Mouse (Mus musculus) cerebellum, adult 9-10 months (tissue): Measurements from ENCODE around the gene Adcy6.

Source experiments
- DNase-seq: peaks from one replicate; pipeline ENCODE4 v3.0.0; 2022

Gene Adcy6

DNA sequence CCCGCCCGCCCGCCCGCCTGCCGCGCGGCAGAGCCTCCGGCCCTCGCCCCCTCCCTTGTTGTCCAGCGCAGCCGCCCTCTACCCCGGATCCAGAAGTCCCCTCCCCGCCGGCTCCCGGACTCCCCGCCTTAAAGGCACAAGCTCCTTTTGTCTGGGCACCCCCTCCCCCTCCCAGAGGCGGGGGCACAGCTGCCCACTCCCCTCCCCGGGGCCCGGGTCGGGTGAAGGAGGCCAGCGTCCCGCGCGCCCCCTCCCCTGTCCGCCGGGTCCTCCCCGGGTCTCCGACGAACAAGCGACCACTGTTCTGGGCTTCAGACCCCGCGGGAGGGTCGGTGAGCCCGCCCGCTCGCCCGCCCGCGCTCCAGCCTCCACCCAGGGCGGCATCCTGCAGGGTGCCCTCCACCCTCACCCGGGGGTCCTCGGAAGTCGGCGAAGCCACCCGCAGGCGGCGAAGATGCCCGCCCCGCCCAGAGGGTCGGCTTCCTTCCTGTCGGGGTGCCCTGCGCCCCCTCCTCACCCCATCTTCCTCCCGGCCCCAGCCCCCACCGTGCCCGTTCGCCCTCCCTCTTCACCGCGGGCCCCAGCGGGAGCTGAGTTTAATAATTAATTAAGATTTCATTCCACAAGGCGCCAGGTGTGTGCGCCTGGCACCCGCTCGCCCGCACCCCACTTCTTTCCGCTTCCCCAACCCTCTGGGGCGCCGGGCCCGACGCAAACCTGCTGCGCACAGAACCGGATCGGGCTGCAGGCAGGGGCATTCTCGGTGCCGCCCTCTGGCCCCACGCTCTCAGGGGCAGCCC, at the start of gene Adcy6:
Gene Adcy6 (minus strand): TSS at position 746 of the 800 bp plus-strand sequence.
- DNase-seq, result peak; percentile 75

GRCm38 (mm10) chr15:98656982-98657751, 47.3 kb upstream of the Adcy6 start:
- no peak for DNase-seq

DNA sequence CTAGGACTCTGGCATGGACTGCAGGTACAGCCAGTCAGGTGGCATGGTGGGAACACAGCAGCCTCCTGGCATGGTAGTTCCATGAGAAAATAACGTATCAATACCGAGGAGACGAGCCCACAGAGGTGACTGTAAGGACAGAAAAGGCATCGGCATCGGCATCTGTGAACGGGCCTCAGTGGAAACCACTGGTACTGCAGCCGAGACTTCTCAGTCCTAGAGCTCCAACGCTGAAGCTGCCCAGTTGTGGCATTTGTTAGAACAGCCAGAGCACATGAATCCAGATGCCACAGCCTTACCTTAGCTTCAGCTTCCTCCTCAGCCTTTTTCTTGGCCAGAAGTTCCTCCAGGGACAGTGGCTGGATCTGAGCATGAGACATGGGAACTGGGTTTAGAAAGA, 42.3 kb upstream of the Adcy6 start:
- DNase-seq, result no peak

DNA sequence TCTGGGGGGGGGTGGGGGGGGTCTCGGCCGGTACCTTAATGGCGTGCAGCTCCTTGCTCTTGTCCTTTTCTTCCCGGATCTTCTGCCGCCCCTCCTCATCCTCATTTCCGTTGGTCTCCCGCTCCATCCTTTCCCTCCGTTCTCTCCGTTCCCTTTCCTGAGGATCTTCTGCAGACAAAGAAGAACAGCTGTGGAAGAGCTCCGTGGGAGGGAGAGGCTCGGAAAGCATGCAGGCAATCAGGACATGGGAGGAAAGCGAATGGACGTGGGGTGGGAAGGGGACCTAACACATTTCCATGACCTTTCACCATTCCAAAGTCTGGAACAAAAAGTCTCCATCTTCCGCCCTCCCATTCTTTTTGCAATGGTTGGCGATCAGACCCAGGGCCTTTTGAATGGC, 41.6 kb upstream of the Adcy6 start:
- no peak for DNase-seq

- DNase-seq, result no peak
Measured at GRCm38 (mm10) chr15:98648071-98648470, 38.2 kb upstream of the Adcy6 start.

DNA sequence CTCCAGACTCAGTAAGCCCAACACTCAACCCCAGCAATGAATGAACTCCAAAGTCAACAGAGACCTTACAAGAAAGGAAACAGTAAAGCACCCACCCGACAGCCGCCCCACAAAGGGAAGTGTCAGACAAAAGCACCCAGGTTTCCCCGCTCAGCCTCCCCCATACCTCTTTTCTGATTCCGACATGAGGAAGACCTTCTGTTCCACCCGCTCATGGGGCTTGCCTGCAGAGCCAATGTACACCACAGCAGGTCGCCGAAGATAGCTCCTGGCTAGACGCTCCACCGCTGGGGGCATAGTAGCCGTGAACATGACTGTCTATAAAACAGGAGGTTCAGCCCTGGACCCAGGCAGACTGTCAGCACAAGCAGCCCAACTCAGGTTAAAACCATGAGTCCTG, 37.4 kb upstream of the Adcy6 start:
- no peak for DNase-seq

DNA sequence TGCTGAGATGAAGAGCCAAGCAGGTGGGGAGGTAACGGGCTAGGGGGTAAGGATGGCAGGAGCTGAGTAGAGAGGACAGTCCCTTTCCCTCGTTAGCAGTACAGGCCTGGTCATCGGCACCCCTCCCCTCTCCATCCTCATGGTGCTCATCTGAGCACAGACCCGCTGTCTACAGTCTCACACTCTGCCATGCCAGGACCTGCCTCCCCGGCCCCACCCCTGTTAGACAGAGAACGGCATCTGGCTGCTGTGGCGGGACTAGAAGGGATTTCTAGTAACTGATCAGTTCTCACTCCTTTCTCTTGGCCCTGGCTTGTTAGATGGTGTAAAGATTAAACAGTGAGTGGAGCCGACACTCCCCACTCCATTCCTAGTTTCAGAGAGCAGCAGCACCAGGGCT, 36.9 kb upstream of the Adcy6 start:
- DNase-seq, result no peak

GRCm38 (mm10) chr15:98645057-98646026, 35.5 kb upstream of the Adcy6 start:
- DNase-seq, result no peak

- no peak for DNase-seq
Measured at GRCm38 (mm10) chr15:98644406-98644805, 34.5 kb upstream of the Adcy6 start.

DNA sequence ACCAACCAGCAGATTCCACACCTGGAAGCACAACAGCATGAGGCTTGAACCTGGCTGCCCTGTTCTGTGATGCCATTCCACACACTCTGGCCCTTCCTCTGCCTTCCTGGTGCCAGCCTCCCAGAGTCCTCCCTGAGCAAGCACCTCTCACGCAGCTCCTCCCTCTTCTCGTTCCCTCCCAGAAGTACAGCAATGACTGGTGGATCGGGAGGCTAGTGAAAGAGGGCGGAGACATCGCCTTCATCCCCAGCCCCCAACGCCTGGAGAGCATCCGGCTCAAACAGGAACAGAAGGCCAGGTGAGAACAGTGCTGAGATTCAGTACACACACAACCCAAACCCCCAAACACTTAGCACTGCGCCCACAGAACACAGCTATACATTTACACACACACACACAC, 30.3 kb upstream of the Adcy6 start:
- no peak for DNase-seq

DNA sequence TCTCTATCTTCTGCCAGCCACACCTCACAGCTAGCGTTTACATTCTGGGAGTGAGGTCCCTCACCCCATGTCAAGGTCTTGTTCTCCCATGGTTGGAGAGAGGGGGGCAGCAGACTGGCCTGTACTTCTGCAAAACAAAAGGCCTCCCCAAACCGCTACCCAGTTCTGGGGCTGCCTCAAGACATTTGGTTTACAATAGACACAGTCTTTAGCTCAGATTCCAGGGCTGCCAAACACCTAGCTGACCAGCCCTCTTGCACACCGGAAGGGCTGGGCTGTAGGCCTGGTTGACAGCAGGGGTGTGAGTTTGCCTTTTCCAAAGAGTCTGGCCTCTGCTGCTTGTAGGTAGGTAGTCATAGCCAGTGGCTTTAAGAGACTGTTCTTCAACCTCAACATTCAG, 27.3 kb upstream of the Adcy6 start:
- no peak for DNase-seq

GRCm38 (mm10) chr15:98636517-98636916, 26.6 kb upstream of the Adcy6 start:
- DNase-seq, result no peak

DNA sequence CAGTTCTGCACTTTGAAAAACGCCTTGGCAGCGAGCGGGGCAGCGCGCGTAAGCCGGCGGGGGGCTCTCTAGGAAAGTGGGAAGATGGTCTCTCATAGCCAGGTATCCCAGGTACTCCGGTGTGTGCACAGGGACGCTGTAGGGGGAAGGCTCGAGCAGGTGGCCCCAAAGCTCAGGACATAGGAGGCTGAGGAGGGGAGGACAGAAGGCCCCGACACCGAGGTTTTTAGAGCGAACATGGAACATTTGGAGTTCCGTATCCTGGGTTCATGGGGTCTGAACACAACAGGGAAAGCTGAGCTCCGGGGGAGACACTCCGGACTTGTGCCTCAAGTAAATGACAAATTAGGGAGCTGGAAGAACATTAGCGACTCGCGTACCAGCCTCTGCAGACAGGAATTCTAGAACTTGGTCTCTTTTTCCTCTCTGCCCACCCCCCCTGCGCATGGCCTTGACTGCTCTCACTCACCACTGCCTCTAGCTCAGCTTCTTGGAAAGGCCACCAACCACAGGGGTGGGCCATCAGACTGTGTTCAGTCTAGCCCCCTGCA, 25.5 kb upstream of the Adcy6 start:
- peak; percentile 52 for DNase-seq

DNA sequence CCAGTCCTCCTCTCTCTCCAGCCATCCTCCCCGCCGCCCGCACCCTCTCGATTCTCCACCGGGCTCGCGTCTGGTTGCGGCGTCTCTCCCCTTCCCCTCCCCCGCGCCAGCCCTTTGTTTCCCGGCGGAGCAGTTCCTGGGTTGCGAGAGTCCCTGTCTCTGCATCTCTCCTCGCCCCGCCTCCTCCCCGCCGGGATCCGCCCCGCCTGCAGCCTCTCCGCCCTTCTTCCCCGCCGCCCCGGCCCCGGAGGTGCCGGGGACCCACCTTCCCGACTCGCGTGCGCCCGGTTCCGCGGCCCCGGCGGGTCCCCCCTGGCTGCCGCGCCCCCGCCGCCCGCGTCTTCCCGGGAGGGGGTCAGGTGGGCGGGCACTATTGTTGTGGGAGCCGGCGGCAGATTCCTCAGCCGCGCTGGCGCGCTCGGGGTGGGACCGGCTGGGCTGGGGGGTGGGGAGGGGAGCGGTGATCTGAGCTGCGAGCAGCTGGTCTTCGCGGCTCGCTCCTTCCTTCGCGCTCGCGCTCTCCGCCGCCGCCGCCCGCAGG, 24.7 kb upstream of the Adcy6 start:
- peak; percentile 75 for DNase-seq

DNA sequence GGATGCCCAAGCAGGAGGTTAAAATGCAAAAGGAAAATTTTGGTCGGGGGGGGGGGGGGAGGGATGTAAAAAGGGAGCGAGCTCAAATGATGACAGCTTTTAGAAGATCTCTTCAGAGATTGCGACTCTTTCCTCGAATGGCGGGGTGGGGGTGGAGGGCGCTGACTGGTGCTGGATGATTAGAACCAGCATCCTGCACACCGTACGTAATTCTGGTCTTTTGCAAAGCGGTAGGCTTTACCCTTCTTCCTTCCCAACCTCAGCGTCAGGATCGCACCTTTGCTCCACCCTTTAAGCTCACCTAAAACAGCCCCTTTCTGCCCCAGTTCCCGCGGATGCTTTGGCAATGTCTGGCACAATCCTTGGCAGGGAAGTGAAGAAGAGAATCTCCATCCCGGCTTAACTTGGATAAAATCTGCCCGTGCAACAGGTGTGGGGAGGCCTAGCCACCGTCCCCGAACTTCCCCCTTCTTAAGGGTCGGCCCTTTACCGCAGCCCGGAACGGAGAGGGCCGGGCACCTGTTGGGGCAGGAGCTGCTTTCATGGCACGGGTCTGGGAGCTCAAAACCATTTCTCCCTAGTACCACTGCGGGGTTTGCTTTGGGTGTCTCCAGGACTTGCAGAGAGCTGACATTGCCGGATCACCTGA, 24.1 kb upstream of the Adcy6 start:
- peak; percentile 56 for DNase-seq

DNA sequence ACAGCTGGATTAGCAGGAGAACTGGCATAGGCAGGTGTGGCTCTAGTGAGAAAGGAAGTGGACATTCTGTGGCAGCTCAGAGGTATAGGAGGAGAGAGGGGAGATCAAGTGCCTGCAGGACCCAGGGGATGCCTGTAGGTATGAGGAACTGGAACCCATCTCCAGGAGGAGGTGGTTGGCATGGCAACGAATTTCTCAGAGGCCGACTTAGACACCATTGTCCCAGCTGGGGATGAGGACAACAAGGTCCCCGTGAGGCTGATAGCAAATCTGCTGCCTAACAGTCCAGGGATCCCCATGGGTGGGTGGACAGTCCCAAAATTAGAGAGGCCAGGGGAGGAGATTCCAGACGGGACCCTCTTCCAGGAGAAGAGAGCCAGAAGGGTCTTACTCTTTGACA, 23.0 kb upstream of the Adcy6 start:
- DNase-seq, result no peak

GRCm38 (mm10) chr15:98632107-98632744, 22.4 kb upstream of the Adcy6 start:
- DNase-seq, result peak; percentile 56

DNA sequence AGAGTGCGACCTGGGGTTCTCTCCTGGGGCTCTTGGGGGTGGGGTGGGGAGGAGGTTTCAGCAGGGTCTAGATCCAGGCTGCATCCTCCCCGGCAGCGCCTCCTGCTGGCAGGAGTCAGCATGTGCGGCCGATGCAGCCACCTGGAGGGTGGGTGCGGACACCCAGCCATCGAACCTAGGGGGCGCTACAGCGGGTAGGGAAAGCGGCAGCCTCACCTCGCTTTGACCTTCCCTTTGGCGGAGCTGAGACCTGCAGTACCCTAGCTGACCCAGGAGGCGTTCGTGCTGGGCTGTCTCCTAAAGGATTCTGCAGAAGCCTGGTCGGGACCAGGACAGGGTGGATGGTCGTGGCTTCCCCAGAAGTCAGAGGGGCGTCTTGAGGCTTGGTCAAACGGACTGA, 21.6 kb upstream of the Adcy6 start:
- peak; percentile 72 for DNase-seq

- DNase-seq, result no peak
Measured at GRCm38 (mm10) chr15:98630540-98630939, 20.7 kb upstream of the Adcy6 start, which contains the start of gene Cacnb3. TSS of gene Cacnb3 (plus strand) at chr15:98630840.

GRCm38 (mm10) chr15:98629464-98629863, 19.6 kb upstream of the Adcy6 start:
- no peak for DNase-seq

DNA sequence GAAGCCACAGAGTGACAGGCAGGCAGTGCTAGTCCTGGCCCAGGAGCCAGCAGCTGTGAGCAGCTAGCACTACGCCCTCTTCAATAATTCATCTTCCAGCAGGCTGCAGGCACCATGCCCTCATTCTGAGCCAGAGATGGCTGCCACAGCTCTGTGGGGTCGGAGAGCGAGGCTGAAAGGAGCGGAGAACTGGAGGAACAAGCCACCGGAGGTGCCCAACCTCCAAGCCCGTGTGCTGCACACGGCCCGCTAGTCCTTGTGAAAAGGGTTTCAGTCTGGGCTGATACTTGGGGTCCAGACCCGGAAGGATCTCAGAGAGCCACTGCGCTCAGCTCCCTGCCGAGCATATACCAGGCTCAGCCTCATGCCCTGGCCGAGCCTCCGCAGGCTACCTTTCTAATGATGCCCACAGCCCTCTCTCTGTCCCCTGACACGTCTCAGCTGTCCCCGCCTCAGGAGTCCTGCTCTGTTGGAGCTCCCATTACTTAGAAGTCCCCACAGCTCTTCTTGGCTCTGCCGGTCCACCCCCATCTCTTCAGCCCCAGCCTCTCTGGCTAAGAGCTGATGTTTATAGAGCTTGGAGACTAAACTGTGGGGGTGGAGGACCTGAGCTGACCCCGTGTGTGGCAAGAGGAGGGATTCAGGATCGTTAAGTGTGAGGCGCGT, 18.8 kb upstream of the Adcy6 start:
- DNase-seq, result no peak
